Mouse (Mus musculus) ES-E14 (cell line): Measurements from ENCODE around the gene Ache.

Experiments used
- CHD2 ChIP-seq: IDR thresholded peaks from 2 replicates; pipeline ENCODE4 v1.6.1; 2014; ENCODE audit warnings: mild to moderate bottlenecking, low read depth, low read length, inconsistent platforms
- HCFC1 ChIP-seq: IDR thresholded peaks from 2 replicates; pipeline ENCODE4 v1.6.1; 2012; ENCODE audit warnings: low read length, inconsistent platforms, borderline replicate concordance; ENCODE audit not compliant: insufficient read depth
- MAFK ChIP-seq: IDR thresholded peaks from 2 replicates; pipeline ENCODE4 v1.6.1; 2014; ENCODE audit warnings: mild to moderate bottlenecking, low read depth, low read length, inconsistent platforms; ENCODE audit not compliant: insufficient read depth
- ZC3H11A ChIP-seq: IDR thresholded peaks from 2 replicates; pipeline ENCODE4 v1.6.1; 2012; ENCODE audit warnings: low read depth, mild to moderate bottlenecking, inconsistent platforms, low read length, borderline replicate concordance

- no peak for TF ChIP-seq ZC3H11A
- no peak for TF ChIP-seq MAFK
- no peak for TF ChIP-seq HCFC1
- TF ChIP-seq CHD2 = no peak
Measured at GRCm38 (mm10) chr5:137306439-137307005, 19.2 kb downstream of the Ache start.
